Comparison of ENCODE assay signal across 8 mouse cellular contexts in genomic region chr16:91861784-91862371, GRCm38 (mm10).
DNase-seq lines count a peak whose midpoint lies in the region; ATAC-seq and TF ChIP-seq lines count a peak whose summit lies in the region.

No protein-coding gene starts in this region.

- H3K27me3 ChIP-seq in liver, postnatal 0 days (ENCODE audit: insufficient read depth, low read length): no peaks in the 10 kb centered on the region

- intact Hi-C loops in heart, postnatal 25 days (cut with DNase I): no loop called here

- no peak for ATAC-seq in liver, postnatal 0 days
- ATAC-seq in erythroblast, adult 5-6 weeks (replicated peaks; ENCODE audit: low FRiP score, poor library complexity, severe bottlenecking): no peak

- no peak overlapping the region for H3K4me3 ChIP-seq in liver, postnatal 0 days (ENCODE audit: low read depth, low read length)

- H3K9ac ChIP-seq in liver, postnatal 0 days (replicated peaks): no peak overlapping the region

- H3K36me3 ChIP-seq in liver, postnatal 0 days (replicated peaks; ENCODE audit: insufficient read depth, low read length): peaks cover 39% of the 10 kb centered on the region

- H3K4me1 ChIP-seq in liver, postnatal 0 days (ENCODE audit: insufficient read depth): peaks cover 27% of the 10 kb centered on the region

- peak; percentile 73 for DNase-seq in adrenal gland, postnatal 10 days
- no peak for DNase-seq in adrenal gland, postnatal 4 days (ENCODE audit: low spot score in 2 of 2)
- peak; percentile 65 for DNase-seq in right cerebral cortex, adult 18-20 months
- no peak for DNase-seq in right cerebral cortex, postnatal 14 days
- peak; percentile 57 for DNase-seq in heart, postnatal 25 days (ENCODE audit: low spot score)
- no peak for DNase-seq in liver, postnatal 0 days
- DNase-seq in yolk sac, embryonic 10.5 days (ENCODE audit: low spot score): no peak

- H3K4me2 ChIP-seq in liver, postnatal 0 days (ENCODE audit: low read depth, low read length): no peak overlapping the region

- TF ChIP-seq EP300 in liver, postnatal 0 days (IDR thresholded peaks at IDR 0.05; ENCODE audit: low read depth): no peak

- 67% methylated on average over 6 of the region's 6 CpGs for whole genome bisulfite sequencing in liver, postnatal 0 days (ENCODE audit: insufficient replicate concordance)

- no peak for TF ChIP-seq CTCF in liver, postnatal 0 days (IDR thresholded peaks at IDR 0.05; ENCODE audit: low read depth)

- no peaks in the 10 kb centered on the region for H3K9me3 ChIP-seq in liver, postnatal 0 days (ENCODE audit: low read length)

- H3K27ac ChIP-seq in liver, postnatal 0 days (ENCODE audit: low read depth): peak overlapping the region; percentile 51

Comparison
In these comparisons a context has a peak if more than half of its experiments do, and no peak if none do; other contexts are left out.
1. DNase-seq: peak in adrenal gland, postnatal 10 days (single experiment), right cerebral cortex, adult 18-20 months (single experiment) and heart, postnatal 25 days (single experiment); none in adrenal gland, postnatal 4 days (0 of 2), right cerebral cortex, postnatal 14 days (single experiment), liver, postnatal 0 days (single experiment) and yolk sac, embryonic 10.5 days (single experiment).